Mouse (Mus musculus) heart, postnatal 0 days (tissue): Measurements from ENCODE around the gene Msx1. TPM values are rescaled to one million over a fixed set of nuclear protein-coding genes. Genes with fewer than 3 reads are reported as not detected.

Experiments used
- ATAC-seq: fragments of 200-750 bp; cut with Nextera tagmentation; 2 replicates; pipeline ENCODE4 v1.8.0; 2017; ENCODE audit warnings: low read depth, moderate number of reproducible peaks, moderate library complexity; ENCODE audit not compliant: insufficient read depth
- DNase-seq: peaks from one replicate; pipeline ENCODE4 v3.0.0-alpha.2; 2016; ENCODE audit warnings: low spot score
- H3K27ac ChIP-seq: fragments of 300-500 bp; sonication (generic); 2 replicates; pipeline ENCODE4 v1.5.1; 2014; ENCODE audit warnings: low read depth, mild to moderate bottlenecking
- H3K27me3 ChIP-seq: fragments of 300-500 bp; sonication (generic); 2 replicates; pipeline ENCODE4 v1.6.1; 2014; ENCODE audit warnings: low read length, mixed read lengths; ENCODE audit not compliant: control insufficient read depth, insufficient read depth
- H3K36me3 ChIP-seq: fragments of 300-500 bp; sonication (generic); replicated peaks from 2 replicates; pipeline ENCODE4 v1.6.1; 2014; ENCODE audit warnings: low read length, mixed read lengths; ENCODE audit not compliant: control insufficient read depth, insufficient read depth
- H3K4me1 ChIP-seq: fragments of 300-500 bp; sonication (generic); 2 replicates; pipeline ENCODE4 v1.6.1; 2014; ENCODE audit warnings: antibody characterized with exemption; ENCODE audit not compliant: control insufficient read depth, insufficient read depth
- H3K4me2 ChIP-seq: fragments of 300-500 bp; sonication (generic); 2 replicates; pipeline ENCODE4 v1.6.1; 2014; ENCODE audit warnings: low read depth, mild to moderate bottlenecking, low read length, moderate library complexity
- H3K4me3 ChIP-seq: fragments of 300-500 bp; sonication (generic); 2 replicates; pipeline ENCODE4 v1.5.1; 2014; ENCODE audit warnings: low read depth, low read length
- H3K9ac ChIP-seq: fragments of 300-500 bp; sonication (generic); replicated peaks from 2 replicates; pipeline ENCODE4 v1.6.1; 2014; ENCODE audit warnings: low read depth, low read length, mixed read lengths
- H3K9me3 ChIP-seq: fragments of 300-500 bp; sonication (generic); replicated peaks from 2 replicates; pipeline ENCODE4 v1.6.1; 2016; ENCODE audit warnings: low read length; ENCODE audit not compliant: control insufficient read depth
- CTCF ChIP-seq: IDR thresholded peaks from 2 replicates; pipeline ENCODE4 v1.5.1; 2016; ENCODE audit warnings: antibody characterized with exemption, control low read depth, low read depth
- EP300 ChIP-seq: IDR thresholded peaks from 2 replicates; pipeline ENCODE4 v1.6.1; 2016; ENCODE audit warnings: antibody characterized with exemption, low read depth
- WGBS: fragments of 180-500 bp; shearing (Covaris S2); extraction: QIAGEN DNeasy Blood & Tissue Kit; methylation state at CpG from one replicate; pipeline ENCODE4 v1.1.7; 2014; 5-methylcytosine and 5-hydroxymethylcytosine counted together
- polyA plus RNA-seq: library from polyadenylated mRNA; unstranded; fragments of >200 nt; fragmentation: Nextera tagmentation; extraction: Ambion mirVana; gene quantifications from 2 replicates; pipeline ENCODE4 v1.2.1, GENCODE M21; 2015
- total RNA-seq: library from RNA; depleted of rRNA; stranded (reverse); fragments of >200 nt; gene quantifications from 2 replicates; pipeline ENCODE4 v1.2.3, GENCODE M21; 2014; ENCODE audit warnings: low replicate concordance

The Msx1 gene
- total and polyA plus RNA-seq, 2 experiments from 2014 or later, result 4.6 to 15.4 TPM

- Histone ChIP-seq H3K27ac (no peak overlapping the region), H3K4me2 (no peak overlapping the region), H3K9me3 (no peaks in the 10 kb centered on the region), H3K4me3 (no peak overlapping the region), H3K36me3 (no peaks in the 10 kb centered on the region), H3K4me1 (no peaks in the 10 kb centered on the region), H3K9ac (no peak overlapping the region), H3K27me3 (no peaks in the 10 kb centered on the region)
- ATAC-seq (no peak), DNase-seq (no peak)
- TF ChIP-seq EP300, result no peak
- no peak for TF ChIP-seq CTCF
- 57% methylated on average over 14 of the region's 14 CpGs for WGBS
Observed at GRCm38 (mm10) chr5:37857763-37858545, 33.6 kb upstream of the Msx1 start.

DNA sequence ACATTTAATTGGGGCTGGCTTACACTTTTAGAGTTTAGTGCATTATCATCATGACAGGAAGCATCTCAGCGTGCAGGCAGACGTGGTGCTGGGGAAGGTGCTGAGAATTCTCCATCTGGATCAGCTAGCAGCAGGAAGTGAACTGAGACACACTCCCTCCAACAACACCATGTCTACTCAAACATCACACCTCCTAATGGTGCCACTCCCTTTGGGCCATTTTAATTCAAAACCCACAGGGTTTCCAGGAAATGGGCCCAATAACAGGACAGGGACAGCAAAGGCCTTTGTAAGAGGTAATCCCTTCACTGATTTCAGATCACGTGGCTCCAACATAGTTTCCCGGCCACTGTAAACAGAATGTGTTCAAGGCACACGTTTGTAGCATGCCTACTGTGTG is 31.7 kb upstream of the Msx1 start:
- Histone ChIP-seq H3K4me1 (no peaks in the 10 kb centered on the region), H3K27me3 (no peaks in the 10 kb centered on the region), H3K4me2 (no peak overlapping the region), H3K9ac (no peak overlapping the region), H3K36me3 (no peaks in the 10 kb centered on the region), H3K27ac (no peak overlapping the region), H3K4me3 (no peak overlapping the region), H3K9me3 (no peaks in the 10 kb centered on the region)
- 35% methylated on average over 5 of the region's 5 CpGs for WGBS
- TF ChIP-seq CTCF (no peak), EP300 (no peak)
- no peak for DNase-seq
- ATAC-seq, result no peak

- 67% methylated on average over 6 of the region's 6 CpGs for WGBS
- Histone ChIP-seq H3K4me1 (no peaks in the 10 kb centered on the region), H3K9me3 (no peaks in the 10 kb centered on the region), H3K27ac (no peak overlapping the region), H3K4me3 (no peak overlapping the region), H3K4me2 (no peak overlapping the region), H3K9ac (no peak overlapping the region), H3K27me3 (no peaks in the 10 kb centered on the region), H3K36me3 (no peaks in the 10 kb centered on the region)
- TF ChIP-seq EP300 (no peak), CTCF (no peak)
- DNase-seq (no peak), ATAC-seq (no peak)
Observed at GRCm38 (mm10) chr5:37854233-37854632, 29.9 kb upstream of the Msx1 start.

DNA sequence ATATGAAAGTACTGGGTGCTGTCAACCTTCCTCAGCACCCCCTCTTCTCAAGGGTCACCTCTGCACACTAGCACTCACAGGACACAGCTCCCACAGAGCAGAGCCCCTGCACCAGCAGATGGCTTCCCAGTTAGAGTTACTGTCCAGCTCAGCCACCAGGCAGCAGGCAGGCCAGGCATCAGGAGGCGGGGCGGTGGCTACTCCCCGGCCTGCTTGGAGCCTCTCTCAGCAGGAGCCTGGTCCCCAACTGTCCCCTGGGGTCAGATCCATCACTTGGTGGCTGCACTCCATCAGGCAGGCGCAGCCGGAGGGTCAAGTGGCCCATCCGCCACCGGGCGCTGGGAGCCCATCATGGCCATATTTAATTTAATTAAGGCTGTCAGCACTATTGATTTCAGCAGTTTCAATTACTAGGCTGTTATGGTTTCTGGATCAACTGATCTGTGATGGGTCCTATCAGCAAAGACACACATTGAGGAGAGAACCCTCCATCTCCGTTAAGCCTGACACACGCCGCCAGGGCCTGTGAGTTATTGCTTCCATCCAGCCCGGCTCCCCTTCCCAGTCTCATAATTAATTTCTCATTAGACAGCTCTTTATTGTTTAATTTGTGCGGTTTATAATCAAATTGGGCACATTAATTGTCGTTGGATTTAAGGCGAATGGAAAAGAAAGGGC is 27.1 kb upstream of the Msx1 start:
- H3K27ac ChIP-seq, result no peak overlapping the region
- H3K9ac ChIP-seq, result no peak overlapping the region
- DNase-seq (no peak), ATAC-seq (no peak)
- H3K9me3 ChIP-seq, result no peaks in the 10 kb centered on the region
- WGBS, result 52% methylated on average over 15 of the region's 15 CpGs
- H3K4me3 ChIP-seq, result no peak overlapping the region
- no peaks in the 10 kb centered on the region for H3K4me1 ChIP-seq
- H3K4me2 ChIP-seq, result no peak overlapping the region
- no peaks in the 10 kb centered on the region for H3K36me3 ChIP-seq
- no peak for TF ChIP-seq CTCF
- no peak for TF ChIP-seq EP300
- H3K27me3 ChIP-seq, result no peaks in the 10 kb centered on the region

- no peak overlapping the region for H3K27ac ChIP-seq
- H3K4me1 ChIP-seq, result no peaks in the 10 kb centered on the region
- no peak for DNase-seq
- 56% methylated on average over 8 of the region's 8 CpGs for WGBS
- ATAC-seq, result no peak
- no peak overlapping the region for H3K9ac ChIP-seq
- no peak overlapping the region for H3K4me2 ChIP-seq
- H3K9me3 ChIP-seq, result no peaks in the 10 kb centered on the region
- H3K36me3 ChIP-seq, result no peaks in the 10 kb centered on the region
- no peak overlapping the region for H3K4me3 ChIP-seq
- H3K27me3 ChIP-seq, result no peaks in the 10 kb centered on the region
- TF ChIP-seq CTCF (no peak), EP300 (no peak)
Observed at GRCm38 (mm10) chr5:37848991-37849719, 24.8 kb upstream of the Msx1 start.
